ENCODE assay signal across 11 mouse cellular contexts in genomic region chr10:112884064-112884463, GRCm38 (mm10).
"Had no signal": no experiment of that assay in that cellular context is flagged by ENCODE, and none has a peak within 500 bp of the region (broad histone marks: within the 10 kb centered on the region; RNA-seq: fewer than 3 reads in every experiment).

No protein-coding gene starts in this region.

- H3K36me3 ChIP-seq: liver, embryonic 13.5 days; neural tube, embryonic 12.5 days had no signal

- H3K9ac ChIP-seq: liver, embryonic 13.5 days; neural tube, embryonic 12.5 days had no signal

- H3K4me1 ChIP-seq: liver, embryonic 13.5 days had no signal

- H3K4me3 ChIP-seq: layer of hippocampus, adult 2 months; liver, embryonic 13.5 days; neural tube, embryonic 12.5 days had no signal

- H3K9me3 ChIP-seq: liver, embryonic 13.5 days; neural tube, embryonic 12.5 days had no signal

- H3K27me3 ChIP-seq: liver, embryonic 13.5 days; neural tube, embryonic 12.5 days had no signal

- H3K27ac ChIP-seq: layer of hippocampus, adult 2 months; liver, embryonic 13.5 days; neural tube, embryonic 12.5 days had no signal

- H3K4me2 ChIP-seq: liver, embryonic 13.5 days; midbrain, embryonic 11.5 days; neural tube, embryonic 12.5 days had no signal

- DNase-seq: kidney, adult 9 months; layer of hippocampus, adult 9-11 months; liver, embryonic 13.5 days; lung, adult 2 months; lung, postnatal 4 days; midbrain, embryonic 14.5 days; thymus, adult 18-20 months; thymus, postnatal 36 days had no signal
